Mouse (Mus musculus) thymus, adult 2 months (tissue): Measurements from ENCODE around the gene Map3k4.

Experiments used
- CTCF ChIP-seq: fragments of 200-500 bp; IDR thresholded peaks from 2 replicates; pipeline ENCODE4 v1.5.1; 2012; ENCODE audit warnings: mild to moderate bottlenecking, control low read depth, low read length, moderate library complexity, borderline replicate concordance; ENCODE audit not compliant: control insufficient read depth, poor library complexity, insufficient read depth; ENCODE audit errors: extremely low read depth
- POLR2A ChIP-seq: fragments of 200-500 bp; IDR thresholded peaks from 2 replicates; pipeline ENCODE4 v1.6.1; 2012; ENCODE audit warnings: mild to moderate bottlenecking, low read length, control low read depth, moderate library complexity; ENCODE audit not compliant: control insufficient read depth, poor library complexity, insufficient read depth; ENCODE audit errors: extremely low read depth

DNA sequence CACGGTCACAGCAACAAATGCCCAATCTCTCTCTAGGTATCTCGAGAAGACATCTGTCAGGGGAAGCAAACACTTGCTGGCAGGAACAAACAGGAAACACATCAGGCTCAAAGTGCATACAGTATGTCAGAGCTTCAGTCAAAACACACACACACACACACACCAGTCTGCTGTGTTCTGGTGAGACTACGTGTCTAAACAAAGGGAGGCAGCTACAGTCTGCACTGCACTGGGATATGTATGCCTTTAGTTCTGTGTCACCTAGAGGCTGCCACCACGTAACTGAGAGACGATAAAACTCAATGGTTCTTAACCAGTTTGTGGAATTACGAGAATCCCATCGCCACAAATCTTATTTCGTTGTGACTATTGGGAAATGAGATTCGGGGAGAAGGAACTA lies 88.8 kb downstream of the Map3k4 start:
- no peak for TF ChIP-seq CTCF
- no peak for TF ChIP-seq POLR2A
